ENCODE assay signal across 7 mouse cellular contexts in genomic region chr16:22162066-22162511, GRCm38 (mm10). TPM values are rescaled to one million over a fixed set of nuclear protein-coding genes. Genes with fewer than 3 reads are reported as not detected.
DNase-seq lines count a peak whose midpoint lies in the region; ATAC-seq and TF ChIP-seq lines count a peak whose summit lies in the region.

No protein-coding gene starts in this region.

- ATAC-seq in lung, embryonic 14.5 days (ENCODE audit: insufficient read depth): peak; percentile 10; the same call in 1 of the 2 replicates
- ATAC-seq in forebrain, embryonic 15.5 days (replicated peaks): peak; percentile 46
- no peak for ATAC-seq in limb, embryonic 15.5 days (ENCODE audit: insufficient number of reproducible peaks, low FRiP score, low TSS enrichment, low read depth)

- peak overlapping the region; percentile 93 for H3K27ac ChIP-seq in lung, embryonic 14.5 days (ENCODE audit: low read depth)
- H3K27ac ChIP-seq in brown adipose tissue, adult 24 weeks (replicated peaks; ENCODE audit: low read depth, low read length): no peak overlapping the region
- H3K27ac ChIP-seq in forebrain, embryonic 15.5 days (replicated peaks): peak overlapping the region; percentile 88
- H3K27ac ChIP-seq in limb, embryonic 15.5 days: peak overlapping the region; percentile 91
- H3K27ac ChIP-seq in olfactory bulb, adult 2 months (ENCODE audit: insufficient read depth, low read depth, low read length): no peak overlapping the region

- peak overlapping the region; percentile 96 for H3K9ac ChIP-seq in lung, embryonic 14.5 days
- peak overlapping the region; percentile 73 for H3K9ac ChIP-seq in forebrain, embryonic 15.5 days (replicated peaks)
- peak overlapping the region; percentile 88 for H3K9ac ChIP-seq in limb, embryonic 15.5 days

- peak overlapping the region; percentile 97 for H3K4me3 ChIP-seq in lung, embryonic 14.5 days (ENCODE audit: low read depth, low read length)
- peak overlapping the region; percentile 90 for H3K4me3 ChIP-seq in brown adipose tissue, adult 24 weeks (ENCODE audit: insufficient read depth, low read depth, low read length)
- H3K4me3 ChIP-seq in forebrain, embryonic 15.5 days: peak overlapping the region; percentile 69
- H3K4me3 ChIP-seq in limb, embryonic 15.5 days: peak overlapping the region; percentile 84
- peak overlapping the region; percentile 72 for H3K4me3 ChIP-seq in olfactory bulb, adult 2 months (ENCODE audit: insufficient read depth, low read depth, low read length)

- H3K4me1 ChIP-seq in lung, embryonic 14.5 days (ENCODE audit: insufficient read depth): no peaks in the 10 kb centered on the region; the same call in 1 of the 2 replicates
- H3K4me1 ChIP-seq in brown adipose tissue, adult 24 weeks (ENCODE audit: control insufficient read depth, insufficient read depth, insufficient read length, low read length): no peaks in the 10 kb centered on the region
- peaks cover 33% of the 10 kb centered on the region for H3K4me1 ChIP-seq in forebrain, embryonic 15.5 days
- H3K4me1 ChIP-seq in limb, embryonic 15.5 days: peaks cover 14% of the 10 kb centered on the region
- peaks cover 18% of the 10 kb centered on the region for H3K4me1 ChIP-seq in olfactory bulb, adult 2 months (ENCODE audit: control insufficient read depth, insufficient read depth, low read length)

- no peaks in the 10 kb centered on the region for H3K27me3 ChIP-seq in lung, embryonic 14.5 days (ENCODE audit: insufficient read depth, low read length)
- no peaks in the 10 kb centered on the region for H3K27me3 ChIP-seq in forebrain, embryonic 15.5 days
- H3K27me3 ChIP-seq in limb, embryonic 15.5 days: no peaks in the 10 kb centered on the region

- peak overlapping the region; percentile 67 for H3K4me2 ChIP-seq in lung, embryonic 14.5 days
- peak overlapping the region; percentile 88 for H3K4me2 ChIP-seq in forebrain, embryonic 15.5 days (replicated peaks)
- peak overlapping the region; percentile 81 for H3K4me2 ChIP-seq in limb, embryonic 15.5 days

- no peaks in the 10 kb centered on the region for H3K36me3 ChIP-seq in lung, embryonic 14.5 days (ENCODE audit: insufficient read depth)
- H3K36me3 ChIP-seq in forebrain, embryonic 15.5 days: no peaks in the 10 kb centered on the region
- H3K36me3 ChIP-seq in limb, embryonic 15.5 days: no peaks in the 10 kb centered on the region

- no peak for TF ChIP-seq CTCF in lung, embryonic 14.5 days (IDR thresholded peaks at IDR 0.05; ENCODE audit: low read depth)
- no peak for TF ChIP-seq CTCF in olfactory bulb, adult 2 months (IDR thresholded peaks at IDR 0.05; ENCODE audit: insufficient read depth, low read depth, low read length)

- DNase-seq in lung, embryonic 14.5 days: peak; percentile 35
- DNase-seq in lung, adult 18-20 months: no peak
- no peak for DNase-seq in thymus, postnatal 0 days (ENCODE audit: low spot score)

- under 1% methylated on average over 19 of the region's 19 CpGs for WGBS in lung, embryonic 14.5 days
- WGBS in forebrain, embryonic 15.5 days: 0% methylated on average over 19 of the region's 19 CpGs
- under 1% methylated on average over 18 of the region's 19 CpGs for WGBS in limb, embryonic 15.5 days
- whole genome bisulfite sequencing in olfactory bulb, adult 2 months: under 1% methylated on average over 19 of the region's 19 CpGs

- TF ChIP-seq POLR2A in olfactory bulb, adult 2 months (IDR thresholded peaks at IDR 0.05; ENCODE audit: insufficient read depth, low read depth, low read length): no peak

- H3K9me3 ChIP-seq in lung, embryonic 14.5 days (ENCODE audit: low read depth, low read length): no peaks in the 10 kb centered on the region
- no peaks in the 10 kb centered on the region for H3K9me3 ChIP-seq in forebrain, embryonic 15.5 days
- no peaks in the 10 kb centered on the region for H3K9me3 ChIP-seq in limb, embryonic 15.5 days

RNA-seq across cellular contexts. Expression of gene Igf2bp2, which starts 1.0 kb away (rescaled TPM):
- 83.4 and 87.9 TPM in 2 replicates for polyA plus RNA-seq in lung, embryonic 14.5 days (2014; fragmentation: Nextera tagmentation; extraction: Ambion mirVana)
- 1.9 and 3.5 TPM in 2 replicates for polyA plus RNA-seq in brown adipose tissue, adult 24 weeks (2012; ENCODE audit: insufficient read depth, insufficient read length, missing spikeins)
- 25.8 and 27.5 TPM in 2 replicates for polyA plus RNA-seq in forebrain, embryonic 15.5 days (2015; fragmentation: Nextera tagmentation; extraction: Ambion mirVana)
- polyA plus RNA-seq in limb, embryonic 15.5 days (2015; fragmentation: Nextera tagmentation; extraction: Ambion mirVana): 76.4 and 84.3 TPM in 2 replicates
- not detected in 2 replicates for polyA plus RNA-seq in olfactory bulb, adult 2 months (2012; ENCODE audit: insufficient read depth, insufficient read length, low replicate concordance, missing spikeins)
- 6.8 and 8.5 TPM in 2 replicates for polyA plus RNA-seq in thymus, postnatal 0 days (2015; fragmentation: Nextera tagmentation; extraction: Ambion mirVana)

Comparison
In these comparisons a context has a peak if more than half of its experiments do, and no peak if none do; other contexts are left out.
1. H3K27ac ChIP-seq: peak in lung, embryonic 14.5 days (single experiment), forebrain, embryonic 15.5 days (single experiment) and limb, embryonic 15.5 days (single experiment); none in brown adipose tissue, adult 24 weeks (single experiment) and olfactory bulb, adult 2 months (single experiment).
2. Peak in every context shown above with its lines, with median percentiles within 50 percentile points of each other: H3K4me2 ChIP-seq, H3K4me3 ChIP-seq and H3K9ac ChIP-seq.